Mouse (Mus musculus) gonadal fat pad, adult 2 months (tissue): Measurements from ENCODE around the gene Glt28d2. TPM values are rescaled to one million over a fixed set of nuclear protein-coding genes. Genes with fewer than 3 reads are reported as not detected.

Experiments
- DNase-seq: peaks from one replicate; pipeline ENCODE4 v3.0.0-alpha.2; 2012; ENCODE audit warnings: low read depth
- polyA plus RNA-seq: library from polyadenylated mRNA; depleted of rRNA; stranded (reverse); fragments of >200 nt; gene quantifications from 2 replicates; pipeline ENCODE4 v1.2.3, GENCODE M21; 2012

Gene Glt28d2
- polyA plus RNA-seq, 1 experiment, result 1.6 TPM

DNA sequence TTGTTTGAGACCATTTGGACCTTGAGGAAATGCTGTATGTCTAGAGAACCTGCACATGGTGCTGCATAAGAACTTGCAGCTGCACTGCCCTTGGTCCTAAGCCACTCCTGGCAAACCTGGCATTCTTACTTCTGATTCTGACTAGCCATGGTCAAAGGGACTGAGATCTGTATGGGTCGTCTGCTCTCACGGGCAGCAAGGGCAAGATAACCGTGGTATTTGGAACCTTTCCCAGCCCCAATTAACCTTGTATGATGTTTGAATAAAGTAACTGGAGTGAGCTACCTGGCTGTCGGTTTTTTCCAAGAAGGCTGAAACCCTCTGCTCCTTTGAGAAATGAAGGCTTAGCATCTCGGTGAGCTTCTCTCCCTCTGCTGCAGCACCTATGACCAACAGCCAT lies 8.4 kb downstream of the Glt28d2 start:
- no peak for DNase-seq

DNA sequence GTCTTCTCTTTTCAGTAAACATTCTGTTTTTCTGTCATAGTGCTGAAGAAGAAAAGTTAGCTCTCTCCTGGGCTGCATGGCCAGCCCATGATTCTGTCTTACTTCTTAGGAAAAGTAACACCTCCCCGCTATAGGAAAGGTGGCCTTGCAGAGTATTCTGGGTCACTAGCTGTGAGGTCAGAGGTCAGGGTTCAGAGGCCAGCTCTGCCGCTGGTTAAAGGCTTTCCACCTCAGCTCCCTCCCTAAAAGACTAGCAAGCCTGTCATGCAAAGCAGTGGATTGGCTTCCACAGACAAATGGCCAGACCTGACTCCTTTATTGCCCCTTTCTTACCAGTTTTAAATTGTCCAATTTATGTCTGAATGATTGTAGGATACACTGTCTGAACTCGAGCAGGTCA lies 23.3 kb downstream of the Glt28d2 start:
- no peak for DNase-seq

DNA sequence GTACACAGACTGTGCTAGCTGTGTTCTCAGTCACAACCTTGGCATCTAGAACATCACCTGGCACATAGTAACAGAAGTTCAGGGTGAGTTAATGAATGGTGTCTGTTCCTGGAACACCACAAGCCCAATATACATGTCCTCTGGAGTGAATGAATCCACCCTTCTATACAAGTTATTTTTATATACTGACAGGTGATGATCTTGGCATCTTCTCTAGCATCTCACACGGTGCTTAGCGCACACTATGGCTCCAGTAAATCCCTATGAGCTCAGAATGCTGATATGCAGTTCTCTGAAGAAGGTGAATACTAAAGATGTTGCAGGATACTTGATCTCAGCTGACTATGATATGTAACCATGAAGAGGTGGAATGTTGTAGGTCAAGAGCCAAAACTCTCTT lies 24.4 kb downstream of the Glt28d2 start:
- no peak for DNase-seq

DNA sequence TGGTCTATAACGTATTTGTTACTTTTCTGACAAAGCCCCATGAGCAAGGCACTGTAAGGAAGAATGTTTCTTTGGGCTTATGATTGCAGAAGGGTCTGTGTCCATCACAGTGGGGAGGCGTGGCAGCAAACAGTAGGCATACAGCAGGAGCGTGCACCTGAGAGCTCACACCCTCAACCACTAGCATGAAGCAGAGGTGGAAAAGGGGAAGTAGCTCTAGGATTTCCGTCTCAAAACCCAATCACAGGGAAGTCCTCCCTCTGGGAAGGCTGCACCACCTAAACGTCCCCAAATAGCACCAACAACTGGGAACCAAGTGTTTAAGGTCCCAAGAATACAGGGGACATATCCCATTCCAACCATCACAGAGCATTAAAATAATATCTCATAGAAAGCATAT lies 26.3 kb downstream of the Glt28d2 start:
- no peak for DNase-seq

DNA sequence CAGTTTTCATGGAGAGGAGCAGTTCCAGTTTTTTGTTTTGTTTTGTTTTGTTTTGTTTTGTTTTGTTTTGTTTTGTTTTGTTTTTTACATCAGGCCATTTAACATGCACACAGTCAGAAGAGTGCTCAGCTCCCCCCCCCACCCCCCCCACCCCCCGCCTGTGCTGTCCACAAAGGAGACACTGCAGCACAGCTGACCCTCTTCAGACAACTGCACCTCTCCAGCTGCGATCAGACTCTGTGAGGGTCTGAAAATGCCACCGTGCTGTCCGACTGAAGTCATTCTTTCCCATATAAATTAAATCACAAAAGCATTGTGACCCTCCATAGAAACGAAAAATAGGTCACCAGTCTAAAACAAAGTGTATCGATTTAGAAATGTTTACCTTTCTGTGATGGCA lies 28.0 kb downstream of the Glt28d2 start:
- DNase-seq, result no peak

DNA sequence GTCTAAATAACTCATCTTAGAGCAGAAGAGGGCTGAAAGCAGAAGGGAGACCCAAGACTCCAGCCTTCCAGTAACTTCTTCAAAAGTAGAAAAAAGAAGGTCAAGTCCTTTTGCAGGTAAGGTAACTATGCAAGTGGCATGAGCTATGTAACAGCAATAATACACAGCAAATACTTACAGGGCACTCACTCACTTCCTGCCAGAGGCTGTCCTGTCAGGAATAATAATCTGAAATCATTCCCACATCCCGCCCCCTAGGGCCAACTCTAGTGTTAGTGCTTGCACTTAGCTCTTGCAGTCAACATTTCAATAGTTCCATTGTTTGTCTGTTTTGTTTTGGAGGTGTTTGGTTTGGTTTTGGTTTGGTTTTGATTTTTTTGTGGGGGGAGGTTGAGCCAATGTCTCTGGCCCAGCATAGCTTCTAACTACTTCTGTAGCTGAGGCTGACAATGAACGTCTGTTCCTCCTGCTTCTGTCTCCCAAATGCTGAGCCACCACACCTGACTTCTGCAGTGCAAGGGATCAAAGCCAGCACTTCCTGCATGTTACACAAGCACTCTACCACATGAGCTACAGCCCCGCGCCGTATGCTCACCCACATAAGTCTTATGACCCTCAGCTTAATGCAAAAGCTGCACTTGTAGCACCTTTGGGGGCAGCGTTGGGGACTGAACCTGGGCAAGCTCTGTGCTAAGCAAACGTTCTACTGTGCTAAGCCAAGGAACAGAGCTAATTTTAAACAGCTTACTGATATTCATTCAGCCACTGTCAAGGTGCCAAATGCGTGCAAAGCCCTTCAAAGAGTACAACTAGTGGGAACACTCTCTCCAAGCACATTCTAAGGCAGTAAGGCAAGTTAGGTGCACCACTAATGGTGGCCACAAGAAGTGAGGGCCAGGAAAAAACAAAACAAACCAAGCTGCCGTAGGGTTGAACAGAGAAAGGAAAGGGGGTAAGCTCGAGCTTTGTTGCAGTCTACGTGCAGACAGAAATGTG lies 28.9 kb downstream of the Glt28d2 start:
- DNase-seq, result no peak

DNA sequence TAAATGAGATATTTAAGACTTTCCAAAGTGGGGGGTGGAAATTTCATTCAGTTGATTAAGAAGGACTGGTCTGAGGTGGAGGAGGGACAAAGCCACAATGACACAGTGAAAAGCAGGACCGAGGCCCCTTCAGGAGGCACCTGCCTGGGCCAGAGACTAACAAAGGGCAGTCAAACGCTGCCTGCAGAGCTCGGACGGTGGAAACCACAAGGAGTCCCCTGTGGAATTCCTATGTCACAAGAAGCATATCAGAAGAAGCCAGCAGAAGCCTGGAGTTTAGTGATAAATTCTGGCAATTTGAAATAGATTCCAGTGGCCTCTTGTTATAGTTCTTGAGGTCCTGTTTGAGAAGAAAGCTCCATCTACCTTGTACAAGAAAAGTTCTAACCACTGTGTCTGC lies 30.2 kb downstream of the Glt28d2 start:
- DNase-seq, result no peak

DNA sequence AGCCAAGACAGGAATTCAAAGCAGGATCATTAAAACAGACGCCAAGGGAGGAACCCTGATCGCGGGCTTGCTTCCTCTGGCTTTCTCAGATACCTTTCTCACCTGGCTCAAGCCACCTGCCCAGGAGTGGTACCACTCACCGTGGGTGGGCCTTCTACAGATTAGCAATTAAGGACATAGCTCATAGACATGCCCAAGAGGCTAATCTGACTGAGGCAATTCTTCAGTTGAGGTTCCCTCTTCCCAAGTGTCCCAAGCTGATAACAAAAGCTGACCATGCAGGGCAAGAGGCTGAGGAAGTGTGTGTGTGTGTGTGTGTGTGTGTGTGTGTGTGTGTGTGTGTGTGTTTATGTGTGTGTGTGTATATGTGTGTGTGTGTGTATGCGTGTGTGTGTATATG lies 31.4 kb downstream of the Glt28d2 start:
- no peak for DNase-seq

DNA sequence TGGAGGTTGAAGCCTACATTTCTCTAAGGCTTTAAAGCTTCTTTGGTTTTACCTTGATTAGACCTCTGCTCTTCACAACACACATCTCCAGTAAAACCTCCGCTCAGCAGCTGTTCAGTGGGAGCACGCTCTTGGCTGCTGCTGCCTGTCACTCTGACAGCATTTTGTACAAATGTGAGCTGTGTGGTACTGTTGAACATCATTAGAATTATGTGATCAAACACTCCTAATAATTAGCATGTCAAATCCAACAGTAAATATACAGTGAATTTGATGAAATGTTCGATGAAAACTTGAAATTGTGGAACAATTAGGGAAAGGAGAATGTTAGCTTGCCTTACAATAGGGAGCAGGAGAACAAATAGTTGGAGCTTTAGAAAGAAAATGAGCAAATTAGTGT lies 32.3 kb downstream of the Glt28d2 start:
- DNase-seq, result no peak

DNA sequence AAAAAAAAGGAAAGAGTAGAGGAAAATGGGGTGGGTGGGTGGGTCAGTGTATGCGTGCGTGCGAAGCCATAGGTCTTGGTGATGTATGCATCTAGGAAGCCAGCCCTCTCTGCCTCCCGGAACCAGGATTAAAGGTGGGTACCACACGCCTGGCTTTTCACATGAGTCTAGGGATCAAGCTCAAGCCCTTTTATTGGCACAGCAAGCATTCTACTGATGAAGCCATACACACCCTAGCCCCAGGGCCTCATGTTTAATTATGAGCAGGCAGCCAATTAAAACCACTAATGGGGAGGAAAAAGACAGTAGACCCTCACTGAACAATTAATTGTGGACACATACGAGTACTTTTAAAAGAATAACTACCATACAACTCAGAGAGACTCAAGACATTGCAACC lies 33.2 kb downstream of the Glt28d2 start:
- no peak for DNase-seq

DNA sequence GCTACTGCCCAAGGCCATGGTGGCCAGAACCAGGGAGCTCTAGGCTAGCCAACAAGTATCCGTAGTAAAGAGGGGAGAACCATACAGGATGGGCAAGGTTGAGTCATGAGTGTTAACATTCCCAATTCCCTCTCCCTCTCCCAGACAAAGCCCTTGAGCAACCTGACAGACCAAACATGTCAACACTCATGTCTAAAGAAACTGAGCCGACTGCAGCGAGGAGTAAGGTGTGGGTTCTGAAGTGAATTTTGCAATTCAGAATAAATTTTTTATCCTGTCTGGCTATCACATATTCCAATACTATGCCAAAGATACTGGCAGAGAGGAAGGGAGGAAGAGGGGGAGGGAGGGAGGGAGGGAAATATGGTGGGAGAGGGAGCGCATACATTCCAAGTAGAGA lies 33.6 kb downstream of the Glt28d2 start:
- DNase-seq, result no peak

DNA sequence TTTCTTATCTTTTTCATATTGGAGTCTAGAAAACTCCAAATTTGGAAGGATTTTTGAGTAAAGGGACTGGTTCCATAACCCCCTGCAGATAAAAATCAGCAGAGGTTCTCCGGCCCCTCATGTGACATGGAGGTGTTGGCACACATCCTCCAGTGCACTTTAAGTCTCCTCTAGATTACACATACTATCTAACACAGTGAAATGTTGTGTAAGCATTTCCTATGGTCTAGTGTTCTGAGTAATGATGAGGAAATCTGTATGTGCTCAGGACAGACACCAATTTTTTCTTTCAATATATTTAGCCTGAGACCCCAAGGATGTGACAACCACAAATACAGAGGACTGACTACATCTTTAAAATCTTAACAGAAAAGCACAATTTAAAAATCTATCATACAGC lies 37.2 kb downstream of the Glt28d2 start:
- no peak for DNase-seq

DNA sequence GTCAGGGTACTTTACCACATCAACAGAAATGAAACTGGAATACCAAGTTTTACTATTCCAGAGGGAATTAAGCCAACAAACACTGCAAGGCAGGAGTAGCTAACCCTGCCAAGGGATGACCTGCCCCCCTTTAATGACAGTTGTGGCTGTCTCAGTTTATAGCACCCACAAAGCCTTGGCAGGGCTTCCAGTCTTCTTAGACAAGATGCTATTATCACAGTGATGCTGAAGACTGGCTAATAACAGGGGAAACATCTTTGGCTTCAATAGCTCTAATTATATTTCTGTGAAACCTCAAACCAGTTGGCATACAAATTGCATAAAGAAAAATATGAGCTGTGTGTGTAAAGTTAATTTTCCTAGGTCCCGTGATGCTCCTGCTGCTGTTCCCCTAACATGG lies 41.0 kb downstream of the Glt28d2 start:
- DNase-seq, result no peak

DNA sequence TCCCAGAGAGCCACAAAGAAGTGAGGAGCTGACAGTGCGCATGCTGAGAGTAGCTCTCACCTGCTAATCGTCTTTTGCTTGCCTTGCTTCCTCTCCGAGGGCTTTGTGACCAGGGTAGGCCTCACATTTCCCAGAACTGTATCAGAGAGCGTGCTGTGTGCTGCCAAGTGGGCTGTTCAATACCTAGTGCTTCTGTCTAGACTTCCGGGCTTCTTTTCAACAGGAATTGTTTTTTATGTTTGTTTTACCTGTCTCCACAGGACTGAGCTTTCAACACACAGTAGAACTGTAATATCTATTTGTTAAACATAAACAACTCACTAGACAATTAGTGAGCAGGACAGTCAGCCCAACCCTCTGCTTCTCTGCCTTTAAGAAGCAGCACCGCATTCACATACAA lies 42.0 kb downstream of the Glt28d2 start:
- no peak for DNase-seq

DNA sequence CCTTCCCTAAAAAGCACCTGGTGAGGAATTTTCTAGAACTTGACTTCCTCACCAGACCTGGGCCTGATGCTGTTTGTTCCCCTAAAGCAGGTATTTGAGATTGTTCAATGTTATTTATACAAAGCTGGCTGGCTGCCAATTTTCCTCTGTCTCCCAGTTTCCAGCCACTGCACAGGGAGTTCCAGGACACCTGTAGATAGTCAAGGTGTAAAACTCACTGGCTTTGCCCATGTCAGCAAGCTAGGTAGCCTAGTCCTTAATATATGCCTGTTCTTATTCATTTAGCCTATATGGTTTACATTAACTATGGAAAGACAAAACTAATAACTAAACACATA lies 44.5 kb downstream of the Glt28d2 start:
- DNase-seq, result no peak

DNA sequence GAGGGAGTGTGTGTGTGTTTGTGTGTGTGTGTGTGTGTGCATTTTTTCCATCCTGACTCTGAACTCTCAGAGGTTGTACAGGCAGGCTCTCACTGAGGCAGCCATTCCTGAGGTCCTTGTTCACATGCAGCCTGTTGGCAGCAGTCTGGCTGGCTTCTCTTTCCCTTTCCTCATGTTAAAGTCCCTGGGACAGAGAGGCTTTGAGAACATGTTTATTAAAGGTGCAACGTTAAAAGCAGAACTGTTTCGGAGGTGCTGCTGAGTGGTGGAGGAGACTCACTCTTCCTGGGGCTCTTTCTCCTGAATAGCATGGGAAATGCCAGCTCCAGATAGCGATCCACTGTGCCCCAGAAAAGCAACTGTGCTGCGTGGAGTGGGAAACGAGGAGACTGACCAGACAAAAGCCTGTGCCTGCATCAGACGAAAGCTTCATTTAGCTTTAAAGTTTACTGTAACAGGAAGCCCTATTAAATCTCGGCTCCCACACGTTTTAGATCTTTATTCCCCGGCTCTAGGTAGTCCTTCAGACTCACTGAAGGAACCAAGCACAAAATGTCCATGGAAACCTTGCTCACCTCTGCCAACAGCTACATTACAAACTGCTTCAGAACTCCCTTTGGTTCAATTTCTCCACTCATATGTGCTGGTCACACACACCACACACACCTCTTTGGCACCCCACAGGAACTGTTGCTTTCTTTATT lies 45.0 kb downstream of the Glt28d2 start:
- DNase-seq, result no peak

DNA sequence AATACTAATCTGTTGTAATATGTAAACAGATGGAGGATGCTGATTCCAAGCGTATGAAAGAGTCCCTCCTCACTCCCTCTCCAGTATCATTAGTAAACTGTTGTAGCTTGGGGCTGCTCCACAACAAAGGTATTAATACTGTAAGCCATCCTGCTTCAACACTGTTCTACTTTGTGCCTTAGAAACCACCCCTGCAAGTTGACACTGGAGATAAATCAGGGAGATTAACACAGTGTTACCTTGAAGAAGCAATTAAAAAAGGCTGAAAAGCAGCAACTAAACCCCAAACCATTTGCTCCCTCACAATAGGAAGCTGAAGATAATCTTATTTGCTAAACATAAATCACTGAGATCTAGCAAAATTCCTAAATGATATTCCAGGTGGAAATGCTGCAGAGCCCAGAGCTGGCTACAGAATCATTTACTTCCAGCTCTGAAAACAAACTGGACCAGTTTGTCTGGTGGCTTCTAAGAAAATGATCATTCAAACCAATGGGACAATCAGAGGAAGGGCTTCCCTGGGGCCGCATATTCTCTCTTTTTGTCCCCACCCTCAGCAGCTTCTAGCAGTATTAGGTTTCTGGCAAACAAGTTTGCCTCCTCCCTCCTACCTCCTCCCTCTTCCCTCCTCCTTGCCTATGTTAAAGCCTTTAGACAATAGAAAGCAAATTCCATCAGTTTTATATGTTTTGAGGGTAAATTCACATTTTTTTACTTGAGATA lies 45.7 kb downstream of the Glt28d2 start:
- no peak for DNase-seq

DNA sequence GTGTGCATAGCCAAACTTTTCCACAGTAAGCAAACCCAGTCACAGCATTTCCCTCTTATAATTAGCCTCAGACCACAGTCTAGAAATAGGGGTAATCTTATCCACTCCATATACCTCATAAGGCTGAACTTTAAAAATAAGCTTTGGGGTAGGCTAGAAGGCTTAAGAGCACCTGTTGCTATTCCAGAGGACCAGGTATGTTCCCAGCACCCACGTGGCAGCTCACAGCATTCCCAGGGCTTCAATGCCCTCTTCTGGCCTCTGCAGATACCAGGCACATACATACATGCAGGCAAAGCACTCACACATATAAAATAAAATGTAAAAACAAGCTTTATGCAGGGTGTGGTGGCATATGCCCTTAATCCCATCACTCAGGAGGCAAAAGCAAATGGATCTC lies 53.7 kb downstream of the Glt28d2 start:
- no peak for DNase-seq

DNA sequence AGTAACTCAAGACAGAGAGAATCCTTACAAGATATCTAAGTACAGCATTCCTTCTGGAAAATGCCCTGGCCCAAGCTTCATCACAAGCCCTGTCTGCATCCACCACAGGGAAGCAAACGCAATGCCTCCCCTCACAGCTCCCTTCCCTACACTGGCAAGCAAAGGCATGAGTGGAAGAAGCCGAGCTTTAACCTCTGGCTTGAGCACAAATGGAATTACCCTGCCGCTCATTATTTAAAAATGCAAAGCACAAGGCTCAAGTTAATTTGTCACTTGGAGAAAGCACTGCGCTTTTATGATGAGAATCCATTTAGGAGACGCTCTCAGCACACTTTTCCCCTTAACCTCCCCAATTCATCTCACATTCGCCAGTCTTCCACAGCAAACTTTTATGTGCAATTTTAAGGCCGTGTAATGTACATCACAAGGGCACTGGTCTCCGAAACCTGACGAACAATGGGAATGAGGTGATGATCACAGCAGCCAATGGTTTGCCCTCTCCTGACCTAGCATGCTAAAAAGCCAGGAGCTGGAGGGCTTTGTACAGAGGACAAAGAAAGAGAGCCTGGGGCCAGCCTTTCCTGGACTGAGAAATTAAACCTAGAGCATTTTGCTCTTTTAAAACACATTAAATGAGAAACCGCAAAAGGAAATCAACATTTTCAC lies 54.7 kb downstream of the Glt28d2 start:
- DNase-seq, result no peak

DNA sequence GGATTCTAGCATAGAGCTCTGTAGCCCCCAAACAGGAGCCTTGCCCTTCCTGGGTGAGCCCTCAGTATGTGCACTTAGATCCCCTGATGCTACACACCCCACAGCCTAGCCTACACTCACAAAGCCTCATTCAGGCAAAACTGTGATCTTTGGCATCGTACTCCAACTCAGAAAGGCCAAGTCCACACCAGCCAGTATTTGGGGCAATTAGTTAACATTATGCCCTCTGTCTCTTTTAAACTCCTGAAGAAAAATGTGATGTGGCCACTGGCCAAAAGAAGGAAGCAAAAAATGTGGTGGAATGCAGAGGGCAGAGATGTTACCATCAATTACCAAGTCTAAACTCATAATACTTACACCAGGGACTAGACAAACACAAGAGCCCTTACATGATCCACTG lies 55.5 kb downstream of the Glt28d2 start:
- DNase-seq, result no peak

DNA sequence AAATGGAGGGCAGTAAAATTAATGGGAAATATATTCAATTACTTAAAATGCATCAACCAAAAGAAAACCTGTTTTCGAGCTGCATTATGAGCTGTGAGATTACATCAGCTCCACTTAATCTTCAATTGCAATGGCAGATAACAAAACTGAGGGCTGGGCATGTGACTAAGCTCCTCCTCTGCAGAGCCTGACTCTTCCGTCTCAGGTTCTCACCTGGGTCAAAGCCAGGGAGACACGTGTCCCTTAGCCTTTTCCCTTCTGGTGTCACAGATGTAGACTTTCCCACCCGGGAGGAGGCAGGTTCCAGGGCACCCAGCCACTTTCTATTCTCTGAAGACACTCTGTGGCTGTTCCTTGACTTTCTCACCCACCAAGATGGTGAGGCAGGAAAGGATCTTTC lies 58.3 kb downstream of the Glt28d2 start:
- no peak for DNase-seq

DNA sequence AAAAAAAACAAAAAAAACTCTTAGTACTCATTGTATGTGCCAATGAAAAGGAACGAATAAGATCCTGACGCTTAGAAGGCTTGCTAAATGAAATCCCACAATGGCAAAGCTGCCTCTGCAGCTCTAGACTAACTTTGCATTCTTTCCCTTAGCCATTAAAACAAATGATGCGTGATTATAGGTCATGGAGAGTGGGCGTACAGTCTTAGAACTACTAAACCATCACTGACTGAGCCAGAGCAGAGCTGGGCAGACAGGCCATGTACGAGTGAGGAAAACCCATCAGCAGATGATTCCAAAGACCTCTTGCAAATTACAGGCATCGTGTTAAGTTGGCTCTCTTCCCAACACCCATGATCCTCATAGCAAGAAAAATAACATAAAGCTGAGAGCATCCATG lies 59.5 kb downstream of the Glt28d2 start:
- no peak for DNase-seq
